In the genomic region with DNA sequence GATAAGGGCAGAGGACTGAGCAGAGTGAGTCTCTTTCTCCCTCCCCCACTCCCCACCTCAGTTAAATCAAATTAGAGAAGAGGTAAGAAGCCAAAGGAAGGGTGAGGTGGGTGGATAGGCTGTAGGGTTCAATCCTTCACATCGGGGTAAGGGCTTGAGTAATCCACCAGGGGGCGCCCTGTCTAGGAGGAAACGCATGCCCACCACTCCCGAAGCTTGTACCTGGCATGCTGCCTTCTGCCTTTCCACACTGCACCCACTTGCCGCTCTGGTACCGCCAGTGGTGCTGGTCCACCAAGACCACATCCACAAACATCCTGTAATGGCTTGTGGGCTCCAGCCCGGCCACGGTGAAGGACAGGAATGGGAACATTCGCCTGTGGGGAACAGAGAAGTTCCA, we compare ENCODE assay signal across 10 mouse cellular contexts. TPM values are rescaled to one million over a fixed set of nuclear protein-coding genes. Genes with fewer than 3 reads are reported as not detected.
DNase-seq lines count a peak whose midpoint lies in the region; TF ChIP-seq lines count a peak whose summit lies in the region.
"Had no signal": no experiment of that assay in that cellular context is flagged by ENCODE, and none has a peak within 500 bp of the region (broad histone marks: within the 10 kb centered on the region; RNA-seq: fewer than 3 reads in every experiment).

No protein-coding gene starts in this region.

- H3K79me2 ChIP-seq in liver, adult 2 months (ENCODE audit: control insufficient read depth, insufficient read depth, low read length), result no peaks in the 10 kb centered on the region

- TF ChIP-seq CTCF in liver, adult 2 months (IDR thresholded peaks at IDR 0.05; ENCODE audit: low read depth, low read length), result peak; percentile 88

- H3K27ac ChIP-seq in liver, adult 2 months (replicated peaks; ENCODE audit: insufficient read depth, low read depth, low read length), result no peak overlapping the region
- H3K27ac ChIP-seq: midbrain, embryonic 12.5 days had no signal

- WGBS in liver, adult 2 months, result 19% methylated on average over 9 of the region's 9 CpGs

- intact Hi-C loops in heart, postnatal 10 days (cut with DNase I), result loop anchor here (2.0 kb wide), 2 partner anchors 45 to 75 kb away; no protein-coding TSS in a partner anchor

- peaks cover 3% of the 10 kb centered on the region; the same call in 1 of the 2 replicates for H3K27me3 ChIP-seq in liver, adult 2 months (ENCODE audit: control insufficient read depth, insufficient read depth, low read length)

- no peak overlapping the region for H3K9ac ChIP-seq in liver, adult 2 months (ENCODE audit: low read depth, low read length)
- H3K9ac ChIP-seq: midbrain, embryonic 12.5 days had no signal

- H3K36me3 ChIP-seq in liver, adult 2 months (ENCODE audit: control insufficient read depth, insufficient read depth, low read length), result no peaks in the 10 kb centered on the region
- H3K36me3 ChIP-seq: midbrain, embryonic 12.5 days had no signal

- H3K4me1 ChIP-seq in liver, adult 2 months (ENCODE audit: control insufficient read depth, insufficient read depth, low read length), result no peaks in the 10 kb centered on the region
- H3K4me1 ChIP-seq: midbrain, embryonic 12.5 days had no signal

- DNase-seq in left cerebral cortex, adult 18-20 months (ENCODE audit: low spot score in 2 of 2), result peak; percentile 22 to 59
- DNase-seq in left cerebral cortex, adult 11 months (ENCODE audit: low spot score), result no peak
- peak; percentile 74 for DNase-seq in R1 (ENCODE audit: low read depth, low spot score)
- peak; percentile 92 to 94 for DNase-seq in cerebellum, postnatal 10 days
- DNase-seq in heart, postnatal 10 days, result peak; percentile 53 to 77
- peak; percentile 25 for DNase-seq in liver, adult 2 months (ENCODE audit: extremely low read depth, low read depth, low spot score)
- peak; percentile 60 for DNase-seq in right cerebral cortex, postnatal 14 days
- DNase-seq in urinary bladder, postnatal 25 days (ENCODE audit: low spot score), result peak; percentile 78

- H3K4me3 ChIP-seq in liver, adult 2 months (ENCODE audit: insufficient read depth, low read depth, low read length), result no peak overlapping the region
- H3K4me3 ChIP-seq: erythroblast, embryonic 14.5 days; midbrain, embryonic 12.5 days had no signal

- no peak for TF ChIP-seq POLR2A in liver, adult 2 months (IDR thresholded peaks at IDR 0.05; ENCODE audit: extremely low read depth, insufficient read depth, low read length)

RNA-seq across cellular contexts. Expression of gene Tbx21, which starts 13.4 kb away (rescaled TPM):
- total RNA-seq in left cerebral cortex, adult 18-20 months (2021), result under 1 TPM in 1 of 2 experiments, not detected in 1; 0.21 TPM
- total RNA-seq in heart, postnatal 10 days (2021), result not detected
- 0.09 and 0.13 TPM in 2 replicates for total RNA-seq in liver, adult 2 months (2014; rRNA removed)
- 0.22 and 0.38 TPM in 2 replicates for polyA plus RNA-seq in liver, adult 2 months (2012; rRNA removed)
- polyA plus RNA-seq: erythroblast, embryonic 14.5 days had no signal

RNA-seq across cellular contexts. Expression of gene Tbkbp1, which starts 49.6 kb away (rescaled TPM):
- total RNA-seq in left cerebral cortex, adult 18-20 months (2021), result 10 to 100 TPM; 54.8 to 58.4 TPM
- 10 to 100 TPM; 15.9 to 17.3 TPM for total RNA-seq in heart, postnatal 10 days (2021)
- total RNA-seq in liver, adult 2 months (2014; rRNA removed), result 1.0 and 1.9 TPM in 2 replicates
- polyA plus RNA-seq in liver, adult 2 months (2012; rRNA removed), result 6.1 and 6.4 TPM in 2 replicates

RNA-seq across cellular contexts. Expression of gene Osbpl7, which starts 51.3 kb away (rescaled TPM):
- total RNA-seq in left cerebral cortex, adult 18-20 months (2021), result 10 to 100 TPM; 12.9 to 13.2 TPM
- total RNA-seq in heart, postnatal 10 days (2021), result 1 to 10 TPM; 5.7 to 6.1 TPM
- total RNA-seq in liver, adult 2 months (2014; rRNA removed), result 1.1 and 1.7 TPM in 2 replicates
- polyA plus RNA-seq in liver, adult 2 months (2012; rRNA removed), result 1.7 and 2.2 TPM in 2 replicates
